Mouse (Mus musculus): Measurements from ENCODE around the gene Asb8.

DNA sequence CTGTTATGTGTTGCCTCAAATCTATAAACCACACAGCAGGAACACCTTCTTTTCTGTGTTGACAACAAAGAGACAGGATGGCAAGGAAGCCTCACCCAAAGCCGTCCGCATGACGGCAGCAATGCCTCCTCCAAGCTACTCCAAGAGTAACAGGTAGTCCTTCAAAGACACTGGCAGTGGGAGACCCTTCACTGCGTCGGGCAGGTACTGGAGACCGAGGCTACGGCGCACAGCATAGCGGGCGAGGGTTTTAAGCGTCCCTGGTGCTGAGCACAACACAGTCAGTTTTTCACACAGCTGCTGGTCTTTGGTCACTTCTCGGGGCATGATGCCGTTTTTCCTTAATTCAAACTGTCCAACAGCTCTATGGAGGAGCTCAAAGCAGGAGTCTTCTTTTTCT lies 29.8 kb downstream of the Asb8 start:
- no peak for TF ChIP-seq POLR2A (IDR thresholded peaks at IDR 0.05; ENCODE audit: extremely low read depth, insufficient read depth, low read length)
- no peak for TF ChIP-seq CTCF (IDR thresholded peaks at IDR 0.05; ENCODE audit: low read depth, low read length)
